Mouse (Mus musculus): ENCODE measurements around the gene Mxd4. TPM values are rescaled to one million over a fixed set of nuclear protein-coding genes. Genes with fewer than 3 reads are reported as not detected.

The Mxd4 gene
- polyA plus RNA-seq, 1 experiment = 112 TPM

DNA sequence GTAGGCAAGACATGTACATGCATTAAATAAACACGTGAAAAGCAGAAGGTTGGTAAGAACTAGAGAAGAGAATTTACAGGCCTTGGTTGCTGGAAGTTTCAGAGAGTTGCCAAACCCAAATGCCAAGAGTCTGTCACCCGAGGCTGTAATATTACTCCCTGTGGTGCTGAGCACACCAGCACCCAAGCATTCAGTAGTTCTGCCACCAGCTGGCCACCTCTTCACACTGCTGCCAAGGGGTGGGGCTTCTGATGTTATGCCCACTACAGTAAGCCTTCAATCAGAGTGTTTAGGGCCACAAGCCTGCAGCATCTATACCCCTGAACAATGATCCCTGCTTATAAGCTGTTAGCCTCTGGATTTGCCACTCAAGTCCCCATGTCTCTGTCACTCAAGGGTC, 13.9 kb upstream of the Mxd4 start:
- TF ChIP-seq POLR2A (IDR thresholded peaks at IDR 0.05; ENCODE audit: borderline replicate concordance, low read depth, low read length) (no peak), CTCF (IDR thresholded peaks at IDR 0.05; ENCODE audit: low read depth, low read length) (no peak)
- H3K4me1 ChIP-seq (ENCODE audit: control insufficient read depth, insufficient read depth, low read length) = no peaks in the 10 kb centered on the region
- H3K27ac ChIP-seq (ENCODE audit: insufficient read depth, low read depth, low read length) = no peak overlapping the region

DNA sequence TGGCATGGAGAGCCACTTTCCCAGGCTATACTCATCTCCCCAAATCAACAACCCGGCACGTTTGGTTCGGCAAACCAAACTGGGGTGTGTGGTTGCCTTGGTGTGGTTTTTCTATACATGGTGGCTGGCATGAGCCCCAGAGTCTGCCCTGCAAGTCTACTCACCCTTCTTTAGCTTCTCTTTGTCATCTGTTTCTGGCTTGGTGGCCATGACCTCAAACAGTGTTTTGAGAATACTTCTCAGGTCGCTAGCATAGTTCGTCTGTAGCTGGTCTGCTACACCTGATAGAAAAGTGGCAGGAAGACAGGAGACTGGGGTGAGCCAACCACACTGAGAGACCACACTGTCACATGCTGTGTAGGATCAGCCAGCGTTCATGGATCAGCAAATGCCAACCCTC, 11.1 kb upstream of the Mxd4 start:
- Histone ChIP-seq H3K27ac (ENCODE audit: insufficient read depth, low read depth, low read length) (no peak overlapping the region), H3K4me1 (ENCODE audit: control insufficient read depth, insufficient read depth, low read length) (peaks cover 11% of the 10 kb centered on the region), H3K4me3 (ENCODE audit: insufficient read depth, low read length) (no peak overlapping the region)
- TF ChIP-seq POLR2A (IDR thresholded peaks at IDR 0.05; ENCODE audit: borderline replicate concordance, low read depth, low read length) (no peak), CTCF (IDR thresholded peaks at IDR 0.05; ENCODE audit: low read depth, low read length) (no peak)

More for the DNA sequence above, 13.9 kb upstream of the Mxd4 start:
- no peak overlapping the region for H3K4me3 ChIP-seq (ENCODE audit: insufficient read depth, low read length)

DNA sequence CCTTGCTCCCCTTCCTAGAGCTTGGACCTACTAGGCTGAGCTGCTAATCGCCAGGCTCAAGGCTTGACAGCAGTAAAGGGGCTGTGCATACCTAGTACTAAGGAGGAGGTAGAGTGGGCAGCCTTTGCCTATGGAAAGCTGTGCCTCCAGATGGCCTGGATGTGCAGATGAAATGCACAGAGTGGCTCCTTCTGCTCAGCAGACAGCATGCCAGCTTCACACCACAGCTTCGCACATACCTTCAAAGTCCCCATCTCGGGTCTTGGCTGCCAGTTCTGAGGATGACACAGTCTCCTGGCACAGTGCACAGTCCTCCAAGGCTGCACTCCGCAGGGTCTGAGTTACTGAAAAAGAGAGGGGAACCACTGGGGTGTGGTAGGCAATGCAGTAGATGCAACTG, 9.7 kb upstream of the Mxd4 start:
- H3K4me1 ChIP-seq (ENCODE audit: control insufficient read depth, insufficient read depth, low read length) = peaks cover 11% of the 10 kb centered on the region
- no peak overlapping the region for H3K4me3 ChIP-seq (ENCODE audit: insufficient read depth, low read length)
- TF ChIP-seq POLR2A (IDR thresholded peaks at IDR 0.05; ENCODE audit: borderline replicate concordance, low read depth, low read length) = no peak
- TF ChIP-seq CTCF (IDR thresholded peaks at IDR 0.05; ENCODE audit: low read depth, low read length) = no peak
- no peak overlapping the region for H3K27ac ChIP-seq (ENCODE audit: insufficient read depth, low read depth, low read length)

DNA sequence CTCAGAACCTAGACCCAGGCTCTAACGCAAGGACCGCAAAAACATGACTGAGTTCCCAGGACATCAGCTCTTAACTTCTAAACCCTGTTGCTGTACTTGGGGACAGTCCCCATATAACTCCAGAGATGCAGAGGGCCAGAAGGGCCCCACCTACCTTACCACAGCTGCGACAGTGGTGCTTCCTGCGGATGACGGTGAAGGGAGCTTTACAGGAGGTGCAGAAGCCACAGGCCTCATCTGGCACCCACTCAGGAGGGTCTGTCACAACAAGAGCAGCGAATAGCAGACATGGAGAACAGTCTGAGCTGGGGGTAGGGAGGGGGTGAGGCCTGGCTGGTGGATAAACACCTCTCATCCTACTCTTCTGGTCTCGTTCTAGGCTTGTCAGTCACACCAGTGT, 8.9 kb upstream of the Mxd4 start:
- no peak for TF ChIP-seq POLR2A (IDR thresholded peaks at IDR 0.05; ENCODE audit: borderline replicate concordance, low read depth, low read length)
- no peak for TF ChIP-seq CTCF (IDR thresholded peaks at IDR 0.05; ENCODE audit: low read depth, low read length)
- H3K4me1 ChIP-seq (ENCODE audit: control insufficient read depth, insufficient read depth, low read length) = peaks cover 13% of the 10 kb centered on the region
- H3K27ac ChIP-seq (ENCODE audit: insufficient read depth, low read depth, low read length) = no peak overlapping the region
- no peak overlapping the region for H3K4me3 ChIP-seq (ENCODE audit: insufficient read depth, low read length)

DNA sequence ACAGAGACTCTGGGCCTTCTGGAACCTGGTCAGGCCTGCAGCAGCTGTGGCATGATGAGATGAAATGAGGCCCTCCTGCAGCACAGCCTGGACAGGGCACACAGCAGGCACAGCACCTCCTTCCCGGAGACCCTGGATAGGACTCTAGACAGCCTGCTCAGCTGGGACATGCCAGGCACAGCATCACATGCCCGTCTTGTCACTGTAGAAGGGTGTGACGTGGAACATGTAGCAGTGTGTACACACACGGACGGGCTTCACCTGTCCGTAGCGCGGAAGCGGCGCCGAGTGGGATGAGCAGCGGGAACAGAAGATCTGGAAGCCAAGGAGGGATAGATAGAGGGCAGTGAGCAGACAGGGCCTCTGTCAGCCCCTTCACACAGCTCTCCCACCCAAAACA, 8.3 kb upstream of the Mxd4 start:
- no peak for TF ChIP-seq CTCF (IDR thresholded peaks at IDR 0.05; ENCODE audit: low read depth, low read length)
- no peak for TF ChIP-seq POLR2A (IDR thresholded peaks at IDR 0.05; ENCODE audit: borderline replicate concordance, low read depth, low read length)
- no peak overlapping the region for H3K27ac ChIP-seq (ENCODE audit: insufficient read depth, low read depth, low read length)
- H3K4me1 ChIP-seq (ENCODE audit: control insufficient read depth, insufficient read depth, low read length) = peaks cover 18% of the 10 kb centered on the region
- no peak overlapping the region for H3K4me3 ChIP-seq (ENCODE audit: insufficient read depth, low read length)

DNA sequence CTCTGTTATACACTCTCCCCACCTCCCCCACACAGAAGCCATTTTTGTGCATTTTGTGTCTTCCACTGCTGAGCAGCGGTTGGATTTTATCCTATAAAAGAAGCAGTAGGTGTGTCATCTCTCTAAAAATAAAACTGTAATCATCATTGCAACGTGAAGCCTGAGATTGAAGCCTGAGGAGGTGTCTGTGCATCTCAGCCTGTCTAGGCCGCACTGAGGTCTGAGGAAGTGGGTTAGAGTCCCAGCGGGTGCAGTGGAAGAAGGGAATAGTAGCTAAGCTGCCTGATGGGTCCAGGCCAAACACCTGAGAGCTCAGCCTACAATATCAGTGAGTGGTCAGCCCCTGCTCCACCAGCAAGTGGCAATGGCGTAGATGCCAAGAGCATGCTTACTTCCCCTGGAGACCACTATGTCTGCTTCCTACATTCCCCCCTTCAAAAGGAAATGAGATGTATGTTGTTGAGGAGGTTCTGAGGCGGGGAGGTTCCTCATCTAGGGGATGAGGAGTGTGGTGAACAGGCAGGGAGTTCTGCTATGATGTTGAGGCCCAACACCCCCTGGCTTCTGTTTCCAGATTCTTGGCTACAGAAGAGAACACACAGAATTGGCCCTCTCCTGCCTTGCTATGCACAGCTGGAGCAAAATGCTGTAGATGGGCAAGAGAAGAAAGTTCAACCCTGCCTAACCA, 7.6 kb upstream of the Mxd4 start:
- H3K27ac ChIP-seq (ENCODE audit: insufficient read depth, low read depth, low read length) = no peak overlapping the region

DNA sequence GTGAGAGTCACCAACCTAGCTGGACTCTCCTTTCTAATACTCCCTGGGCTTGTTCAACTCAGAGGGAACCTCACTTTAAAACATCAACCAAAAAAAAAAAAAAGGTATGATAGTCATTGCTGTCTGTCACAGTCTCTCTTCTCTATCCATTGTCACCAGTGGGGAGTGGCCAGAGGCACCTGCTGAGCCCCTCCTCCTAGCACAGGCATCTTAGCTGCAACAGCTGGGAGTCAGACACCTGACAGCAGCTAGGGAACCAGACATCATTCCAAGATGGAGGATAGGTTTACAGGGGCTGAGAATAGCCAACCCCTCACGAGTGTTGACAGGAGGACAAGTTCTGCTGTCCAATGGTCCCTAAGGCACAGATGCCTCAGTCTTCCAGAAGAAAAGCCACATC, 6.9 kb upstream of the Mxd4 start:
- Histone ChIP-seq H3K4me3 (ENCODE audit: insufficient read depth, low read length) (no peak overlapping the region), H3K4me1 (ENCODE audit: control insufficient read depth, insufficient read depth, low read length) (peaks cover 29% of the 10 kb centered on the region), H3K27ac (ENCODE audit: insufficient read depth, low read depth, low read length) (no peak overlapping the region)
- TF ChIP-seq POLR2A (IDR thresholded peaks at IDR 0.05; ENCODE audit: borderline replicate concordance, low read depth, low read length) (no peak), CTCF (IDR thresholded peaks at IDR 0.05; ENCODE audit: low read depth, low read length) (no peak)

More for the DNA sequence above, 7.6 kb upstream of the Mxd4 start:
- H3K4me3 ChIP-seq (ENCODE audit: insufficient read depth, low read length) = no peak overlapping the region
- H3K4me1 ChIP-seq (ENCODE audit: control insufficient read depth, insufficient read depth, low read length) = peaks cover 23% of the 10 kb centered on the region
- TF ChIP-seq POLR2A (IDR thresholded peaks at IDR 0.05; ENCODE audit: borderline replicate concordance, low read depth, low read length) = no peak
- TF ChIP-seq CTCF (IDR thresholded peaks at IDR 0.05; ENCODE audit: low read depth, low read length) = no peak

DNA sequence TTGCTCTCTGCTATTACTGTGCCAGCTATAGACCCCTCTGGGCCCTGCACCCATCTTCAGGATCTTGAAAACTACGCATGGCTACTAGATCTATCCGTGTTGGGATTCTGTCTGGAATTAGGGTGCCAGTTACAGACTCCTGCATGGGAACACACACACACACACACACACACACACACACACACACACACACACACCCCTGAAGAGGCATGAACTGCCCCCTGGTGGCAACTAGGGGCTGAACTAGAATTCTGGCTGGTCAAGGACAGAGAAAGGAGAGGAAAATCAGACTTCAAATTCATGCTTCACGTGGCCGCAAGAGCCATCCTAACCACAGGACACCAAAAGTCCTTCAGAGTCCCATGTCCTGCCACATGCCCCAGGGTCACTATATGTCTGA, 4.3 kb upstream of the Mxd4 start:
- no peak for TF ChIP-seq CTCF (IDR thresholded peaks at IDR 0.05; ENCODE audit: low read depth, low read length)
- no peak for TF ChIP-seq POLR2A (IDR thresholded peaks at IDR 0.05; ENCODE audit: borderline replicate concordance, low read depth, low read length)
- peaks cover 38% of the 10 kb centered on the region for H3K4me1 ChIP-seq (ENCODE audit: control insufficient read depth, insufficient read depth, low read length)
- no peak overlapping the region for H3K4me3 ChIP-seq (ENCODE audit: insufficient read depth, low read length)
- H3K27ac ChIP-seq (ENCODE audit: insufficient read depth, low read depth, low read length) = no peak overlapping the region

DNA sequence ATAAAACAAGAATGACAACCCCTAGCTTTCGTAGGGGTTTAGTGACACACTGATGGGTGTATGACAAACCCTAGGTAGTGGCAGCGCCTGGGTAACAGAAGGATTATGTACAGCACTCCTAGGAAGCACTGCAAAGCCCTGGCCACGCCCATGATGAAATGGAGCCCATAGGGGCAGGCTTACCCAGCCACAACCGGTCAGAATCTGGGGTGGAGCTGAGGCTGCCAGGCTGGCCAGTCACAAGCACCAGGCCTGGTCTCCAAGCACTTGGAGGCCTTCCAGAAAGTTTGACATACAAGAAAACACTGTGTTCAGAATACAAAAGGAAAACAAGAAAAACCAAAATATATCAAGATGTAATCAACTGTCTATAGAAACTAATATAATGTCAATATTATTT, 3.5 kb upstream of the Mxd4 start:
- Histone ChIP-seq H3K4me1 (ENCODE audit: control insufficient read depth, insufficient read depth, low read length) (peaks cover 39% of the 10 kb centered on the region), H3K27ac (ENCODE audit: insufficient read depth, low read depth, low read length) (no peak overlapping the region), H3K4me3 (ENCODE audit: insufficient read depth, low read length) (no peak overlapping the region)
- TF ChIP-seq POLR2A (IDR thresholded peaks at IDR 0.05; ENCODE audit: borderline replicate concordance, low read depth, low read length) (no peak), CTCF (IDR thresholded peaks at IDR 0.05; ENCODE audit: low read depth, low read length) (no peak)

DNA sequence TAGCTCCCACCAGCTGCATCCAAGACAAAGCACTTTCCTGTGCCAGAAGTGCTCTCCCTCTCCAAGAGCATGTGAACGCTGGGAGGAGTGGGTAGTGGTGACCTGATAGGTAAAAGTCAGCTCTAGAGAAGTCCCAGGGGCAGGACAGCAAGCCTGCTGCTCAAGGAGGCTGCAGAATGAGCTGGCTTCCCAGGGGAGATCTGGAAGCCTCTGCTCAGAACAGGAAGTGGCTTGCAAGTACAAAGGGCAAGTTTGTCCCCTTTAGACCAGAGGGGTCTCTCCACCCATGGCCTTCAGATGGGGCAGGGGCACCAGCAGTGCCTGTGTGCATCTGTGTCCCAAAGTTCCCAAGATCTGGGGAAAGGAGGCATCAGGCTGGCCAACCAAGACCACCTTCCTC, 2.0 kb upstream of the Mxd4 start:
- TF ChIP-seq POLR2A (IDR thresholded peaks at IDR 0.05; ENCODE audit: borderline replicate concordance, low read depth, low read length) (no peak), CTCF (IDR thresholded peaks at IDR 0.05; ENCODE audit: low read depth, low read length) (no peak)
- H3K27ac ChIP-seq (ENCODE audit: insufficient read depth, low read depth, low read length) = peak overlapping the region; percentile 82
- H3K4me3 ChIP-seq (ENCODE audit: insufficient read depth, low read length) = no peak overlapping the region
- peaks cover 44% of the 10 kb centered on the region for H3K4me1 ChIP-seq (ENCODE audit: control insufficient read depth, insufficient read depth, low read length)

Measured in bone marrow macrophage, adult 2 months (primary cell).